Mouse (Mus musculus) ovary, adult 10 weeks (tissue): Measurements from ENCODE around the gene Zic1. TPM values are rescaled to one million over a fixed set of nuclear protein-coding genes. Genes with fewer than 3 reads are reported as not detected.

Experiments
- polyA plus RNA-seq: library from polyadenylated mRNA; stranded (reverse); fragments of 350-450 nt; fragmentation: Illumina TruSeq; extraction: RNeasy Lipid Tissue Mini Kit (QIAGEN cat#74804); gene quantifications from one replicate; pipeline ENCODE4 v1.2.3, GENCODE M21; 2014

Gene Zic1
- polyA plus RNA-seq, result not detected

DNA sequence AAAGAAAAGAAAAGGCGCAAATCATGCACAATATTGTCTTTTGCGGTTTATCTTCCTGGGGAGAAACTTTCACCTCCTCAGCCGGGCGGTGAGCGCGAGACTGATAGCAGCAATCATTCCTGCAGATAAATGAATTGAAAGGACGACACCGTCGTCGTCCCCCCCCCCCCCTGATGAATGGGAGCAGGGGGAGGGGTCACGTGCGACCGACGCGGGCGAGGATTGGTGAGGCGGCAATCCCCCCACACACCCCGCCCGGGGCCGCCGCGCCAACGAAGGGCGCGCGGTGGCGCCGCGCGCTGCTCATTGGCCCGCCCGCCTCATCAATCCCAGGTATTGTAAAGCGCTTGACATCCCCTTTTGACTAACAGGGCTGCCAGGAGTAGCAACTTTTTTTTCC, at the start of gene Zic1:
Zic1 (minus strand) TSS at position 147 of the 400 bp plus-strand sequence.

DNA sequence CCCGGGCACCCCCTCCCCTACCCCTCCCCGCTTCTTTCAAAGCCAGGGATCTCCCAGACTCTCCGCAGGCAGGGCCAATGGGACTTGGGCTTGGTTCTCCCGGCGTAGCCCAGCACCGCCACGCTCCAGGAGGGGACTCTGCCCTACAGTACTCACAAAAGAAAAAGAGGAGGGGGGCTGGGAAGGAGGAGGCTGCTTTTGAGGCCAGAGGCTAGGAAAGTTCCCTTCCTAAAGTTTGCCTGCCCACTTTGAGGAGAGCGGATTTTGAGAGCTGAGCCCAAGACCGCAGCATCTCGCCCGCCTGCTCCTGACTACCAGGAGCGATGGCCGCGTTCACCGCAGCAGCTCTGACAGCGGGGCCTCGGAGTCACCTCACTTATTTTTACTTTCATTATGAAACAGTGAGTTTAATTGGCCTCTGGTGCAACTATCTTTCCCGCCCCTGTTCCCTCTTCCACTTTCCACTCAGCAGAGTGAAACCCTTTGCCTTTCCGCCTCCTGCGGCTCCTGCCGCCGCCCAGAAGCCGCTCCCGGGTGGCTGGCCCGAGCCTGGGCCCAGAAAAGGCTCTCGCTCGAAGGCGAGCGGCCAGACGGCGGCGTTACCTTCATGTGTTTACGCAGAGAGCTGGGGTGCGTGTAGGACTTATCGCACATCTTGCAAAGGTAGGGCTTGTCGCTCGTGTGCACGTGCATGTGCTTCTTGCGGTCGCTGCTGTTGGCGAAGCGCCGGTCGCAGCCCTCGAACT, 3.6 kb downstream of the Zic1 start, which contains the start of gene Zic4:
Zic4 (plus strand) TSS at position 558 of the 746 bp plus-strand sequence.

Other genes with a start within 250 kb of the Zic1 start
- not detected for gene Zic4, start 3.4 kb downstream of the Zic1 start, polyA plus RNA-seq